Mouse (Mus musculus): ENCODE data around the gene Abcg4.

Gene Abcg4

GRCm38 (mm10) chr9:44286256-44286850 lies 2.1 kb downstream of the Abcg4 start:
- DNase-seq (ENCODE audit: low read depth, low spot score), result no peak

- DNase-seq (ENCODE audit: low read depth, low spot score), result no peak
Measured at GRCm38 (mm10) chr9:44283183-44283582, 5.2 kb downstream of the Abcg4 start.

- DNase-seq (ENCODE audit: low read depth, low spot score), result no peak
Measured at GRCm38 (mm10) chr9:44269973-44270372, 18.4 kb downstream of the Abcg4 start.

GRCm38 (mm10) chr9:44269077-44269476 lies 19.3 kb downstream of the Abcg4 start:
- no peak for DNase-seq (ENCODE audit: low read depth, low spot score)

GRCm38 (mm10) chr9:44268432-44268831 lies 20.0 kb downstream of the Abcg4 start, which contains the start of gene Nlrx1:
Nlrx1 (minus strand) TSS chr9:44268599.
- no peak for DNase-seq (ENCODE audit: low read depth, low spot score)

- peak; percentile 84 for DNase-seq (ENCODE audit: low read depth, low spot score)
Measured at GRCm38 (mm10) chr9:44268027-44268360, 20.4 kb downstream of the Abcg4 start.

GRCm38 (mm10) chr9:44267319-44268026 lies 20.9 kb downstream of the Abcg4 start:
- no peak for DNase-seq (ENCODE audit: low read depth, low spot score)

GRCm38 (mm10) chr9:44266478-44267226 lies 21.8 kb downstream of the Abcg4 start:
- no peak for DNase-seq (ENCODE audit: low read depth, low spot score)

GRCm38 (mm10) chr9:44261388-44261787 lies 27.0 kb downstream of the Abcg4 start:
- no peak for DNase-seq (ENCODE audit: low read depth, low spot score)

- no peak for DNase-seq (ENCODE audit: low read depth, low spot score)
Measured at GRCm38 (mm10) chr9:44259014-44259413, 29.4 kb downstream of the Abcg4 start.

- no peak for DNase-seq (ENCODE audit: low read depth, low spot score)
Measured at GRCm38 (mm10) chr9:44256213-44256612, 32.2 kb downstream of the Abcg4 start.

GRCm38 (mm10) chr9:44255136-44255521 lies 33.3 kb downstream of the Abcg4 start:
- DNase-seq (ENCODE audit: low read depth, low spot score), result no peak

- no peak for DNase-seq (ENCODE audit: low read depth, low spot score)
Measured at GRCm38 (mm10) chr9:44254508-44255135, 33.8 kb downstream of the Abcg4 start.

GRCm38 (mm10) chr9:44253441-44253840 lies 35.0 kb downstream of the Abcg4 start:
- DNase-seq (ENCODE audit: low read depth, low spot score), result no peak

- no peak for DNase-seq (ENCODE audit: low read depth, low spot score)
Measured at GRCm38 (mm10) chr9:44251314-44251713, 37.1 kb downstream of the Abcg4 start, which contains the start of gene Pdzd3. Pdzd3 (minus strand) TSS chr9:44251471.

GRCm38 (mm10) chr9:44250445-44250844 lies 38.0 kb downstream of the Abcg4 start:
- DNase-seq (ENCODE audit: low read depth, low spot score), result no peak

GRCm38 (mm10) chr9:44249181-44250146 lies 39.0 kb downstream of the Abcg4 start:
- no peak for DNase-seq (ENCODE audit: low read depth, low spot score)

GRCm38 (mm10) chr9:44247907-44248306 lies 40.5 kb downstream of the Abcg4 start:
- no peak for DNase-seq (ENCODE audit: low read depth, low spot score)

GRCm38 (mm10) chr9:44243621-44244020 lies 44.8 kb downstream of the Abcg4 start:
- no peak for DNase-seq (ENCODE audit: low read depth, low spot score)

GRCm38 (mm10) chr9:44241418-44241817 lies 47.0 kb downstream of the Abcg4 start:
- no peak for DNase-seq (ENCODE audit: low read depth, low spot score)

GRCm38 (mm10) chr9:44240911-44241310 lies 47.5 kb downstream of the Abcg4 start:
- no peak for DNase-seq (ENCODE audit: low read depth, low spot score)

Measured in skeletal muscle tissue, adult 2 months (tissue).